22 mouse cellular contexts compared by ENCODE assay signal in genomic region chr2:145368701-145369100, GRCm38 (mm10).
A peak's percentile ranks its signal among the peaks of the same experiment; 100 is the strongest.
DNase-seq lines count a peak whose midpoint lies in the region; ATAC-seq and TF ChIP-seq lines count a peak whose summit lies in the region.
"Had no signal": no experiment of that assay in that cellular context is flagged by ENCODE, and none has a peak within 500 bp of the region (broad histone marks: within the 10 kb centered on the region; RNA-seq: fewer than 3 reads in every experiment).

No protein-coding gene starts in this region.

- H3K4me3 ChIP-seq in cerebellum, adult 2 months (replicated peaks; ENCODE audit: insufficient read depth, low read depth, low read length) = no peak overlapping the region
- no peak overlapping the region for H3K4me3 ChIP-seq in forebrain, embryonic 13.5 days
- H3K4me3 ChIP-seq in forebrain, embryonic 10.5 days = no peak overlapping the region
- H3K4me3 ChIP-seq: embryonic facial prominence, embryonic 12.5 days; forebrain, embryonic 12.5 days; hindbrain, embryonic 12.5 days had no signal

- WGBS in cerebellum, adult 2 months = 18% methylated on average over 2 of the region's 2 CpGs
- WGBS in forebrain, embryonic 13.5 days = 59% methylated on average over 2 of the region's 2 CpGs
- WGBS in forebrain, embryonic 10.5 days = 70% methylated on average over 2 of the region's 2 CpGs

- no peak for TF ChIP-seq CTCF in cerebellum, adult 2 months (IDR thresholded peaks at IDR 0.05; ENCODE audit: borderline replicate concordance, insufficient read depth, low read depth, low read length)

- no peaks in the 10 kb centered on the region for H3K36me3 ChIP-seq in forebrain, embryonic 13.5 days (ENCODE audit: poor library complexity, severe bottlenecking)
- H3K36me3 ChIP-seq in forebrain, embryonic 10.5 days (replicated peaks) = no peaks in the 10 kb centered on the region
- H3K36me3 ChIP-seq: embryonic facial prominence, embryonic 12.5 days; forebrain, embryonic 12.5 days; hindbrain, embryonic 12.5 days had no signal

- peaks cover 3% of the 10 kb centered on the region for H3K4me1 ChIP-seq in cerebellum, adult 2 months (ENCODE audit: control insufficient read depth, insufficient read depth, low read length)
- no peaks in the 10 kb centered on the region for H3K4me1 ChIP-seq in forebrain, embryonic 13.5 days
- no peaks in the 10 kb centered on the region for H3K4me1 ChIP-seq in forebrain, embryonic 10.5 days
- H3K4me1 ChIP-seq: embryonic facial prominence, embryonic 12.5 days; forebrain, embryonic 12.5 days had no signal

- DNase-seq in retina, postnatal 1 day = peak; percentile 28
- no peak for DNase-seq in retina, embryonic 14.5 days (ENCODE audit: low spot score)
- peak; percentile 57 to 79 for DNase-seq in cerebellum, adult 2 months
- DNase-seq in cerebellum, postnatal 10 days = peak; percentile 44 to 58
- DNase-seq in forebrain, embryonic 10.5 days (ENCODE audit: extremely low spot score, low spot score) = no peak
- DNase-seq in layer of hippocampus, adult 11-12 months (ENCODE audit: low spot score) = no peak
- DNase-seq: adrenal gland, postnatal 25 days; forebrain, postnatal 0 days; gastrocnemius, postnatal 14 days; heart, postnatal 10 days; heart, postnatal 4 days; kidney, adult 11 months; kidney, adult 9 months had no signal

- TF ChIP-seq POLR2A in cerebellum, adult 2 months (IDR thresholded peaks at IDR 0.05; ENCODE audit: borderline replicate concordance, insufficient read depth, low read length) = no peak

- no peak overlapping the region for H3K4me2 ChIP-seq in forebrain, embryonic 13.5 days
- H3K4me2 ChIP-seq: embryonic facial prominence, embryonic 12.5 days; forebrain, embryonic 12.5 days; hindbrain, embryonic 12.5 days had no signal

- H3K9me3 ChIP-seq in forebrain, embryonic 13.5 days (replicated peaks) = no peaks in the 10 kb centered on the region
- no peaks in the 10 kb centered on the region for H3K9me3 ChIP-seq in forebrain, embryonic 10.5 days
- H3K9me3 ChIP-seq: embryonic facial prominence, embryonic 12.5 days; forebrain, embryonic 12.5 days; hindbrain, embryonic 12.5 days had no signal

- no peaks in the 10 kb centered on the region for H3K27me3 ChIP-seq in cerebellum, adult 2 months (ENCODE audit: control insufficient read depth, insufficient read depth, low read length)
- no peaks in the 10 kb centered on the region for H3K27me3 ChIP-seq in forebrain, embryonic 13.5 days
- H3K27me3 ChIP-seq in forebrain, embryonic 10.5 days (ENCODE audit: poor library complexity, severe bottlenecking) = no peaks in the 10 kb centered on the region
- H3K27me3 ChIP-seq: CH12.LX; embryonic facial prominence, embryonic 12.5 days; forebrain, embryonic 12.5 days; hindbrain, embryonic 12.5 days; Patski had no signal

- no peak overlapping the region for H3K27ac ChIP-seq in cerebellum, adult 2 months (ENCODE audit: insufficient read depth, low read length)
- no peak overlapping the region for H3K27ac ChIP-seq in forebrain, embryonic 13.5 days
- H3K27ac ChIP-seq in forebrain, embryonic 10.5 days = no peak overlapping the region
- H3K27ac ChIP-seq: embryonic facial prominence, embryonic 12.5 days; forebrain, embryonic 12.5 days; hindbrain, embryonic 12.5 days had no signal

- no peak overlapping the region for H3K9ac ChIP-seq in forebrain, embryonic 13.5 days
- H3K9ac ChIP-seq: embryonic facial prominence, embryonic 12.5 days; forebrain, embryonic 12.5 days; forebrain, postnatal 0 days; hindbrain, embryonic 12.5 days had no signal

- no peak for ATAC-seq in forebrain, embryonic 13.5 days
- ATAC-seq: activated CD4-positive, CD25-positive, alpha-beta regulatory T cell, adult 4 months; forebrain, postnatal 0 days; hindbrain, embryonic 16.5 days; inflammation-experienced regulatory T-cells, adult 6 months; Patski had no signal

Comparison
In these comparisons a context has a peak if more than half of its experiments do, and no peak if none do; other contexts are left out.
1. DNase-seq: peak in retina, postnatal 1 day (single experiment), cerebellum, adult 2 months (2 of 2) and cerebellum, postnatal 10 days (2 of 2); none in retina, embryonic 14.5 days (single experiment), forebrain, embryonic 10.5 days (single experiment) and layer of hippocampus, adult 11-12 months (single experiment).